In the genomic region with DNA sequence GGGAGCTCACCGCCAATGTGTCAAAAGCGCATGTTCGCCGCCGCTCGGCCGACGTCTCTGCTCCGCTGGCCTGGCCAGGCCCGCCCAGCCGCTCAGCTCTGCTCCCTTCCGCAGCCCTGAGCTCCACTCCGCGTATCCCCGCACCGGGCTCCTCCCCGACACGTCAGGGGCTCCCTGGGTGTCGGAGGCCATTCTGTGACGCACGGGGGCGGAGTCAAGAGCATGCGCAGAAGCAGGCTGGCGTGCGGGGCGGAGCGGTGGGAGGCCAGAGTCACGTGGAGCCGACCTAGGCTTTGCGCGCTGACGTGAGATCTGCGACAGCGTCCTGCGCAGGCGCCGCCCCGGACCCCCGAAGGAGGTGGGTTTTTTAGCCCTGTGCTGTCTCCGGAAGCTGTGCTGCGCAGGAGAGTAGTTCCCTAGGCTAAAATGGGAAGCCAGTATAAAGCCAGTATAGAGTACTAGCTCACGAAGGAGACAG, we compare ENCODE assay signal across 7 mouse cellular contexts. TPM values are rescaled to one million over a fixed set of nuclear protein-coding genes. Genes with fewer than 3 reads are reported as not detected.
DNase-seq lines count a peak whose midpoint lies in the region; ATAC-seq lines count a peak whose summit lies in the region.

No protein-coding gene starts in this region.

- peaks cover 18% of the 10 kb centered on the region; the same call in 1 of the 2 replicates for H3K4me1 ChIP-seq in intestine, embryonic 15.5 days (replicated peaks)
- peaks cover 42% of the 10 kb centered on the region for H3K4me1 ChIP-seq in midbrain, embryonic 10.5 days

- ATAC-seq in intestine, embryonic 15.5 days, result peak; percentile 99

- H3K9ac ChIP-seq in intestine, embryonic 15.5 days, result peak overlapping the region; percentile 94

- no peaks in the 10 kb centered on the region for H3K27me3 ChIP-seq in intestine, embryonic 15.5 days (replicated peaks)
- H3K27me3 ChIP-seq in midbrain, embryonic 10.5 days (ENCODE audit: low read depth, poor library complexity, severe bottlenecking), result no peaks in the 10 kb centered on the region

- H3K36me3 ChIP-seq in intestine, embryonic 15.5 days, result no peaks in the 10 kb centered on the region
- H3K36me3 ChIP-seq in midbrain, embryonic 10.5 days, result no peaks in the 10 kb centered on the region

- H3K9me3 ChIP-seq in intestine, embryonic 15.5 days, result no peaks in the 10 kb centered on the region
- H3K9me3 ChIP-seq in midbrain, embryonic 10.5 days (replicated peaks), result no peaks in the 10 kb centered on the region

- peak; percentile 100 for DNase-seq in adrenal gland, adult (ENCODE audit: inconsistent age in 2 of 2, low spot score in 1 of 2)
- DNase-seq in embryo, embryonic 10.5 days (ENCODE audit: low spot score), result peak; percentile 100
- peak; percentile 100 for DNase-seq in gastrocnemius, postnatal 25 days
- DNase-seq in left cerebral cortex, postnatal 25 days (ENCODE audit: low spot score in 2 of 2), result peak; percentile 99 to 100
- peak; percentile 100 for DNase-seq in midbrain, embryonic 10.5 days (ENCODE audit: low spot score)
- peak; percentile 99 for DNase-seq in right cerebral cortex, postnatal 4 days

- H3K4me2 ChIP-seq in intestine, embryonic 15.5 days (replicated peaks), result peak overlapping the region; percentile 64

- peak overlapping the region; percentile 94 for H3K4me3 ChIP-seq in intestine, embryonic 15.5 days (replicated peaks)
- peak overlapping the region; percentile 81 for H3K4me3 ChIP-seq in midbrain, embryonic 10.5 days

- H3K27ac ChIP-seq in intestine, embryonic 15.5 days, result peak overlapping the region; percentile 100
- H3K27ac ChIP-seq in midbrain, embryonic 10.5 days (replicated peaks), result peak overlapping the region; percentile 90

- WGBS in intestine, embryonic 15.5 days, result 0% methylated on average over 42 of the region's 42 CpGs
- WGBS in midbrain, embryonic 10.5 days, result under 1% methylated on average over 42 of the region's 42 CpGs

- intact Hi-C loops in left cerebral cortex, postnatal 25 days (cut with DNase I), result loop anchor here (1.0 kb wide), 1 partner anchor 48 kb away; a partner anchor contains a TSS

RNA-seq across cellular contexts. Expression of a gene that starts 18.7 kb away (rescaled TPM):
- total RNA-seq in gastrocnemius, postnatal 25 days (2021), result 10 to 100 TPM; 69.4 to 71.0 TPM
- polyA plus RNA-seq in intestine, embryonic 15.5 days (2015; fragmentation: Nextera tagmentation; extraction: Ambion mirVana), result 69.1 and 69.5 TPM in 2 replicates
- 100 to 1,000 TPM; 102 to 121 TPM for total RNA-seq in left cerebral cortex, postnatal 25 days (2021)
- 55.2 and 60.3 TPM in 2 replicates for polyA plus RNA-seq in midbrain, embryonic 10.5 days (2016; fragmentation: Nextera tagmentation; extraction: Ambion mirVana)

RNA-seq across cellular contexts. Expression of a gene that starts 35.4 kb away (rescaled TPM):
- total RNA-seq in gastrocnemius, postnatal 25 days (2021), result not detected
- polyA plus RNA-seq in intestine, embryonic 15.5 days (2015; fragmentation: Nextera tagmentation; extraction: Ambion mirVana), result 0.06 and 0.10 TPM in 2 replicates
- not detected for total RNA-seq in left cerebral cortex, postnatal 25 days (2021)
- polyA plus RNA-seq in midbrain, embryonic 10.5 days (2016; fragmentation: Nextera tagmentation; extraction: Ambion mirVana), result 0.04 and 0.05 TPM in 2 replicates

RNA-seq across cellular contexts. Expression of a gene that starts 48.4 kb away (rescaled TPM):
- total RNA-seq in gastrocnemius, postnatal 25 days (2021), result 100 to 1,000 TPM; 573 to 637 TPM
- 1,017 and 1,034 TPM in 2 replicates for polyA plus RNA-seq in intestine, embryonic 15.5 days (2015; fragmentation: Nextera tagmentation; extraction: Ambion mirVana)
- total RNA-seq in left cerebral cortex, postnatal 25 days (2021), result 100 to 1,000 TPM; 679 to 691 TPM
- polyA plus RNA-seq in midbrain, embryonic 10.5 days (2016; fragmentation: Nextera tagmentation; extraction: Ambion mirVana), result 856 and 1,017 TPM in 2 replicates

Comparison
In these comparisons a context has a peak if more than half of its experiments do, and no peak if none do; other contexts are left out.
1. Peak in every context shown above with its lines: DNase-seq, ATAC-seq, H3K4me3 ChIP-seq and H3K27ac ChIP-seq.